Mouse (Mus musculus): ENCODE data around the gene Il17rc.

Gene Il17rc

GRCm38 (mm10) chr6:113471297-113471936, at the start of gene Il17rc:
Gene Il17rc (plus strand): TSS chr6:113471427.
- TF ChIP-seq GATA4 (IDR thresholded peaks at IDR 0.05; ENCODE audit: insufficient replicate concordance, low read length), result no peak

GRCm38 (mm10) chr6:113423000-113423399, 48.2 kb upstream of the Il17rc start:
- TF ChIP-seq GATA4 (IDR thresholded peaks at IDR 0.05; ENCODE audit: insufficient replicate concordance, low read length), result no peak

GRCm38 (mm10) chr6:113424187-113424586, 47.0 kb upstream of the Il17rc start:
- no peak for TF ChIP-seq GATA4 (IDR thresholded peaks at IDR 0.05; ENCODE audit: insufficient replicate concordance, low read length)

- TF ChIP-seq GATA4 (IDR thresholded peaks at IDR 0.05; ENCODE audit: insufficient replicate concordance, low read length), result no peak
Measured at GRCm38 (mm10) chr6:113426696-113427095, 44.5 kb upstream of the Il17rc start.

- TF ChIP-seq GATA4 (IDR thresholded peaks at IDR 0.05; ENCODE audit: insufficient replicate concordance, low read length), result peak; percentile 53; the same call in 1 of the 2 replicates
Measured at GRCm38 (mm10) chr6:113427397-113427796, 43.8 kb upstream of the Il17rc start.

GRCm38 (mm10) chr6:113428006-113428405, 43.2 kb upstream of the Il17rc start:
- TF ChIP-seq GATA4 (IDR thresholded peaks at IDR 0.05; ENCODE audit: insufficient replicate concordance, low read length), result no peak

GRCm38 (mm10) chr6:113429965-113430364, 41.3 kb upstream of the Il17rc start:
- TF ChIP-seq GATA4 (IDR thresholded peaks at IDR 0.05; ENCODE audit: insufficient replicate concordance, low read length), result no peak

GRCm38 (mm10) chr6:113430846-113431245, 40.4 kb upstream of the Il17rc start:
- no peak for TF ChIP-seq GATA4 (IDR thresholded peaks at IDR 0.05; ENCODE audit: insufficient replicate concordance, low read length)

GRCm38 (mm10) chr6:113431801-113432200, 39.4 kb upstream of the Il17rc start:
- no peak for TF ChIP-seq GATA4 (IDR thresholded peaks at IDR 0.05; ENCODE audit: insufficient replicate concordance, low read length)

- TF ChIP-seq GATA4 (IDR thresholded peaks at IDR 0.05; ENCODE audit: insufficient replicate concordance, low read length), result no peak
Measured at GRCm38 (mm10) chr6:113433661-113434060, 37.6 kb upstream of the Il17rc start.

GRCm38 (mm10) chr6:113434691-113435090, 36.5 kb upstream of the Il17rc start:
- TF ChIP-seq GATA4 (IDR thresholded peaks at IDR 0.05; ENCODE audit: insufficient replicate concordance, low read length), result no peak

- TF ChIP-seq GATA4 (IDR thresholded peaks at IDR 0.05; ENCODE audit: insufficient replicate concordance, low read length), result no peak
Measured at GRCm38 (mm10) chr6:113435664-113436205, 35.5 kb upstream of the Il17rc start, which contains the start of gene Cidec. Gene Cidec (minus strand): TSS chr6:113435760.

- no peak for TF ChIP-seq GATA4 (IDR thresholded peaks at IDR 0.05; ENCODE audit: insufficient replicate concordance, low read length)
Measured at GRCm38 (mm10) chr6:113437135-113437534, 34.1 kb upstream of the Il17rc start.

- TF ChIP-seq GATA4 (IDR thresholded peaks at IDR 0.05; ENCODE audit: insufficient replicate concordance, low read length), result no peak
Measured at GRCm38 (mm10) chr6:113438721-113439430, 32.4 kb upstream of the Il17rc start.

GRCm38 (mm10) chr6:113440686-113441085, 30.5 kb upstream of the Il17rc start:
- TF ChIP-seq GATA4 (IDR thresholded peaks at IDR 0.05; ENCODE audit: insufficient replicate concordance, low read length), result no peak

- TF ChIP-seq GATA4 (IDR thresholded peaks at IDR 0.05; ENCODE audit: insufficient replicate concordance, low read length), result no peak
Measured at GRCm38 (mm10) chr6:113441147-113441680, 30.0 kb upstream of the Il17rc start.

All from liver, adult (tissue).